Mouse (Mus musculus) brain, embryonic 14.5 days (tissue): ENCODE measurements around the gene 4930432K21Rik.

Source experiments
- CTCF ChIP-seq: fragments of 200-500 bp; IDR thresholded peaks from 2 replicates; pipeline ENCODE4 v1.5.1; 2012; ENCODE audit warnings: inconsistent platforms, mild to moderate bottlenecking, moderate library complexity, borderline replicate concordance; ENCODE audit not compliant: insufficient read depth, insufficient read length; ENCODE audit errors: extremely low read depth
- POLR2A ChIP-seq: fragments of 200-500 bp; IDR thresholded peaks from 2 replicates; pipeline ENCODE4 v1.6.1; 2012; ENCODE audit warnings: mild to moderate bottlenecking, inconsistent platforms, borderline replicate concordance; ENCODE audit not compliant: poor library complexity, insufficient read depth, insufficient read length, severe bottlenecking; ENCODE audit errors: extremely low read depth

GRCm38 (mm10) chr8:84192555-84192954 lies 44.7 kb downstream of the 4930432K21Rik start:
- TF ChIP-seq CTCF = no peak
- TF ChIP-seq POLR2A = no peak
